Comparison of ENCODE assay signal across 7 mouse cellular contexts in genomic region chr17:34564796-34565195, GRCm38 (mm10). TPM values are rescaled to one million over a fixed set of nuclear protein-coding genes. Genes with fewer than 3 reads are reported as not detected.
DNase-seq lines count a peak whose midpoint lies in the region; ATAC-seq lines count a peak whose summit lies in the region.

No protein-coding gene starts in this region.

- no peaks in the 10 kb centered on the region; the same call in 1 of the 2 replicates for H3K27me3 ChIP-seq in embryonic facial prominence, embryonic 12.5 days
- H3K27me3 ChIP-seq in lung, embryonic 15.5 days, result no peaks in the 10 kb centered on the region

- peaks cover 8% of the 10 kb centered on the region for H3K4me1 ChIP-seq in embryonic facial prominence, embryonic 12.5 days
- H3K4me1 ChIP-seq in lung, embryonic 15.5 days, result peaks cover 14% of the 10 kb centered on the region

- 0 out of 2 replicates have a peak overlapping the region, but pooled peaks have one; percentile 21 for H3K4me2 ChIP-seq in embryonic facial prominence, embryonic 12.5 days (replicated peaks)
- peak overlapping the region; percentile 49 for H3K4me2 ChIP-seq in lung, embryonic 15.5 days

- ATAC-seq in embryonic facial prominence, embryonic 12.5 days (ENCODE audit: insufficient number of reproducible peaks, insufficient read depth, low FRiP score, low TSS enrichment), result no peak
- ATAC-seq in lung, embryonic 15.5 days (ENCODE audit: borderline replicate concordance, extremely low read depth, low FRiP score, low TSS enrichment), result peak; percentile 49; the same call in 1 of the 2 replicates

- DNase-seq in heart, adult 8-10 months (ENCODE audit: low spot score), result peak; percentile 82
- peak; percentile 52 for DNase-seq in kidney, adult 18-20 months
- no peak for DNase-seq in ovary, adult 18-20 months (ENCODE audit: low spot score)
- DNase-seq in natural killer cell, adult 2 months (ENCODE audit: low spot score in 2 of 2), result no peak
- no peak for DNase-seq in retina, postnatal 1 day

- peak overlapping the region; percentile 63; the same call in 1 of the 2 replicates for H3K27ac ChIP-seq in embryonic facial prominence, embryonic 12.5 days
- peak overlapping the region; percentile 87 for H3K27ac ChIP-seq in lung, embryonic 15.5 days

- H3K9me3 ChIP-seq in embryonic facial prominence, embryonic 12.5 days, result no peaks in the 10 kb centered on the region
- H3K9me3 ChIP-seq in lung, embryonic 15.5 days, result no peaks in the 10 kb centered on the region

- H3K4me3 ChIP-seq in embryonic facial prominence, embryonic 12.5 days, result no peak overlapping the region
- H3K4me3 ChIP-seq in lung, embryonic 15.5 days, result peak overlapping the region; percentile 30

- no peak overlapping the region for H3K9ac ChIP-seq in embryonic facial prominence, embryonic 12.5 days
- H3K9ac ChIP-seq in lung, embryonic 15.5 days, result no peak overlapping the region

- 39% methylated on average over 3 of the region's 3 CpGs for WGBS in embryonic facial prominence, embryonic 12.5 days
- 29% methylated on average over 3 of the region's 3 CpGs for WGBS in lung, embryonic 15.5 days

- H3K36me3 ChIP-seq in embryonic facial prominence, embryonic 12.5 days, result no peaks in the 10 kb centered on the region
- no peaks in the 10 kb centered on the region for H3K36me3 ChIP-seq in lung, embryonic 15.5 days

RNA-seq across cellular contexts. Expression of gene Notch4, which starts 0.7 kb away (rescaled TPM):
- 6.9 TPM in 2 replicates for polyA plus RNA-seq in embryonic facial prominence, embryonic 12.5 days (2016; fragmentation: Nextera tagmentation; extraction: Ambion mirVana)
- 10 to 100 TPM; 25.7 to 32.7 (median 28.6) TPM for total RNA-seq in heart, adult 8-10 months (2022)
- 11.2 and 12.0 TPM in 2 replicates for polyA plus RNA-seq in lung, embryonic 15.5 days (2015; fragmentation: Nextera tagmentation; extraction: Ambion mirVana)

RNA-seq across cellular contexts. Expression of gene Gpsm3, which starts 24.8 kb away (rescaled TPM):
- 3.5 and 6.3 TPM in 2 replicates for polyA plus RNA-seq in embryonic facial prominence, embryonic 12.5 days (2016; fragmentation: Nextera tagmentation; extraction: Ambion mirVana)
- total RNA-seq in heart, adult 8-10 months (2022), result 1 to 10 TPM; 2.0 to 4.5 (median 3.1) TPM
- 11.5 and 17.9 TPM in 2 replicates for polyA plus RNA-seq in lung, embryonic 15.5 days (2015; fragmentation: Nextera tagmentation; extraction: Ambion mirVana)

RNA-seq across cellular contexts. Expression of gene Pbx2, which starts 26.3 kb away (rescaled TPM):
- polyA plus RNA-seq in embryonic facial prominence, embryonic 12.5 days (2016; fragmentation: Nextera tagmentation; extraction: Ambion mirVana), result 25.1 and 28.0 TPM in 2 replicates
- total RNA-seq in heart, adult 8-10 months (2022), result 10 to 100 TPM; 16.0 to 20.6 (median 17.6) TPM
- polyA plus RNA-seq in lung, embryonic 15.5 days (2015; fragmentation: Nextera tagmentation; extraction: Ambion mirVana), result 8.8 and 9.8 TPM in 2 replicates

RNA-seq across cellular contexts. Expression of gene Ager, which starts 32.9 kb away (rescaled TPM):
- 3.1 and 3.5 TPM in 2 replicates for polyA plus RNA-seq in embryonic facial prominence, embryonic 12.5 days (2016; fragmentation: Nextera tagmentation; extraction: Ambion mirVana)
- under 1 TPM in 2 of 4 experiments, not detected in 2; 0.14 to 0.16 TPM for total RNA-seq in heart, adult 8-10 months (2022)
- 197 and 248 TPM in 2 replicates for polyA plus RNA-seq in lung, embryonic 15.5 days (2015; fragmentation: Nextera tagmentation; extraction: Ambion mirVana)

RNA-seq across cellular contexts. Expression of gene Rnf5, which starts 38.7 kb away (rescaled TPM):
- polyA plus RNA-seq in embryonic facial prominence, embryonic 12.5 days (2016; fragmentation: Nextera tagmentation; extraction: Ambion mirVana), result 139 TPM in 2 replicates
- 10 to 100 TPM; 37.4 to 42.5 (median 39.1) TPM for total RNA-seq in heart, adult 8-10 months (2022)
- polyA plus RNA-seq in lung, embryonic 15.5 days (2015; fragmentation: Nextera tagmentation; extraction: Ambion mirVana), result 122 and 124 TPM in 2 replicates

Comparison
In these comparisons a context has a peak if more than half of its experiments do, and no peak if none do; other contexts are left out.
1. DNase-seq: peak in heart, adult 8-10 months (single experiment) and kidney, adult 18-20 months (single experiment); none in ovary, adult 18-20 months (single experiment), natural killer cell, adult 2 months (0 of 2) and retina, postnatal 1 day (single experiment).